Comparison of ENCODE assay signal across 11 mouse cellular contexts in genomic region chr2:79180782-79181181, GRCm38 (mm10).
DNase-seq lines count a peak whose midpoint lies in the region; ATAC-seq lines count a peak whose summit lies in the region.
"Had no signal": no experiment of that assay in that cellular context is flagged by ENCODE, and none has a peak within 500 bp of the region (broad histone marks: within the 10 kb centered on the region; RNA-seq: fewer than 3 reads in every experiment).

No protein-coding gene starts in this region.

- H3K9me3 ChIP-seq in hindbrain, embryonic 14.5 days (ENCODE audit: control insufficient read depth, low read length), result no peaks in the 10 kb centered on the region
- H3K9me3 ChIP-seq in hindbrain, embryonic 16.5 days (ENCODE audit: control insufficient read depth, low read length), result no peaks in the 10 kb centered on the region
- H3K9me3 ChIP-seq in forebrain, embryonic 12.5 days, result no peaks in the 10 kb centered on the region
- no peaks in the 10 kb centered on the region for H3K9me3 ChIP-seq in forebrain, embryonic 16.5 days (ENCODE audit: control insufficient read depth, low read length)
- H3K9me3 ChIP-seq: hindbrain, embryonic 12.5 days; limb, embryonic 15.5 days; neural tube, embryonic 15.5 days had no signal

- peaks cover 6% of the 10 kb centered on the region; the same call in 1 of the 2 replicates for H3K4me1 ChIP-seq in hindbrain, embryonic 14.5 days (replicated peaks; ENCODE audit: control insufficient read depth, insufficient read depth, low read length)
- H3K4me1 ChIP-seq in hindbrain, embryonic 16.5 days (ENCODE audit: control insufficient read depth, insufficient read depth, low read depth, low read length), result no peaks in the 10 kb centered on the region
- H3K4me1 ChIP-seq in forebrain, embryonic 12.5 days, result peaks cover 9% of the 10 kb centered on the region
- H3K4me1 ChIP-seq in forebrain, embryonic 16.5 days (replicated peaks; ENCODE audit: control insufficient read depth, insufficient read depth, low read length), result peaks cover 14% of the 10 kb centered on the region
- H3K4me1 ChIP-seq: hindbrain, embryonic 12.5 days had no signal

- H3K4me2 ChIP-seq in hindbrain, embryonic 14.5 days (replicated peaks), result no peak overlapping the region
- no peak overlapping the region for H3K4me2 ChIP-seq in hindbrain, embryonic 16.5 days (ENCODE audit: low read length)
- no peak overlapping the region for H3K4me2 ChIP-seq in forebrain, embryonic 12.5 days
- H3K4me2 ChIP-seq in forebrain, embryonic 16.5 days (ENCODE audit: low read length), result no peak overlapping the region
- H3K4me2 ChIP-seq: hindbrain, embryonic 12.5 days; limb, embryonic 15.5 days; neural tube, embryonic 15.5 days had no signal

- H3K4me3 ChIP-seq in hindbrain, embryonic 14.5 days (replicated peaks; ENCODE audit: low read length), result no peak overlapping the region
- H3K4me3 ChIP-seq in hindbrain, embryonic 16.5 days (ENCODE audit: low read length), result no peak overlapping the region
- H3K4me3 ChIP-seq in macrophage (ENCODE audit: inconsistent target), result no peak overlapping the region; the same call in 1 of the 2 replicates
- no peak overlapping the region for H3K4me3 ChIP-seq in forebrain, embryonic 12.5 days (replicated peaks)
- H3K4me3 ChIP-seq in forebrain, embryonic 16.5 days (replicated peaks; ENCODE audit: low read length), result no peak overlapping the region
- H3K4me3 ChIP-seq: hindbrain, embryonic 12.5 days; limb, embryonic 15.5 days; neural tube, embryonic 15.5 days had no signal

- H3K36me3 ChIP-seq in hindbrain, embryonic 14.5 days (replicated peaks; ENCODE audit: control insufficient read depth, insufficient read depth), result no peaks in the 10 kb centered on the region
- no peaks in the 10 kb centered on the region for H3K36me3 ChIP-seq in hindbrain, embryonic 16.5 days (ENCODE audit: control insufficient read depth, insufficient read depth, low read length)
- H3K36me3 ChIP-seq in macrophage (ENCODE audit: inconsistent target), result no peaks in the 10 kb centered on the region
- no peaks in the 10 kb centered on the region for H3K36me3 ChIP-seq in forebrain, embryonic 12.5 days (replicated peaks)
- no peaks in the 10 kb centered on the region for H3K36me3 ChIP-seq in forebrain, embryonic 16.5 days (ENCODE audit: control insufficient read depth, insufficient read depth)
- H3K36me3 ChIP-seq: hindbrain, embryonic 12.5 days; limb, embryonic 15.5 days; neural tube, embryonic 15.5 days had no signal

- H3K27ac ChIP-seq in hindbrain, embryonic 14.5 days, result peak overlapping the region; percentile 35; the same call in 1 of the 2 replicates
- no peak overlapping the region for H3K27ac ChIP-seq in hindbrain, embryonic 16.5 days (ENCODE audit: low read depth, low read length)
- H3K27ac ChIP-seq in macrophage, result peak overlapping the region; percentile 27
- H3K27ac ChIP-seq in forebrain, embryonic 12.5 days, result no peak overlapping the region
- H3K27ac ChIP-seq in forebrain, embryonic 16.5 days (ENCODE audit: low read length), result no peak overlapping the region
- H3K27ac ChIP-seq: hindbrain, embryonic 12.5 days; limb, embryonic 15.5 days; neural tube, embryonic 15.5 days had no signal

- no peak overlapping the region for H3K9ac ChIP-seq in hindbrain, embryonic 14.5 days
- no peak overlapping the region for H3K9ac ChIP-seq in hindbrain, embryonic 16.5 days (ENCODE audit: low read depth, low read length)
- H3K9ac ChIP-seq in forebrain, embryonic 12.5 days, result no peak overlapping the region
- H3K9ac ChIP-seq in forebrain, embryonic 16.5 days (replicated peaks; ENCODE audit: low read depth, low read length), result no peak overlapping the region
- H3K9ac ChIP-seq: hindbrain, embryonic 12.5 days; limb, embryonic 15.5 days; neural tube, embryonic 15.5 days had no signal

- no peaks in the 10 kb centered on the region for H3K79me2 ChIP-seq in macrophage (ENCODE audit: inconsistent target)

- 72% methylated on average over 7 of the region's 7 CpGs for WGBS in hindbrain, embryonic 14.5 days
- 66% methylated on average over 7 of the region's 7 CpGs for WGBS in hindbrain, embryonic 16.5 days
- 15% methylated on average over 7 of the region's 7 CpGs for WGBS in macrophage (ENCODE audit: missing documents)
- 63% methylated on average over 7 of the region's 7 CpGs for WGBS in forebrain, embryonic 12.5 days
- 59% methylated on average over 7 of the region's 7 CpGs for WGBS in forebrain, embryonic 16.5 days

- DNase-seq in hindbrain, embryonic 14.5 days (ENCODE audit: low spot score), result no peak
- DNase-seq in thymus, postnatal 25 days, result peak; percentile 29
- no peak for DNase-seq in thymus, adult 18-20 months

- H3K27me3 ChIP-seq in hindbrain, embryonic 14.5 days (ENCODE audit: control insufficient read depth, insufficient read depth, low read length), result no peaks in the 10 kb centered on the region
- no peaks in the 10 kb centered on the region for H3K27me3 ChIP-seq in hindbrain, embryonic 16.5 days (replicated peaks; ENCODE audit: control insufficient read depth, insufficient read depth, low read length)
- no peaks in the 10 kb centered on the region for H3K27me3 ChIP-seq in forebrain, embryonic 12.5 days
- H3K27me3 ChIP-seq in forebrain, embryonic 16.5 days (replicated peaks; ENCODE audit: control insufficient read depth, insufficient read depth, low read length), result no peaks in the 10 kb centered on the region
- H3K27me3 ChIP-seq: hindbrain, embryonic 12.5 days; limb, embryonic 15.5 days; neural tube, embryonic 15.5 days had no signal

- no peak for ATAC-seq in hindbrain, embryonic 14.5 days (ENCODE audit: low FRiP score)
- ATAC-seq in hindbrain, embryonic 16.5 days, result no peak
- ATAC-seq in forebrain, embryonic 12.5 days (ENCODE audit: low FRiP score), result no peak
- ATAC-seq in forebrain, embryonic 16.5 days, result no peak
- ATAC-seq: forebrain, embryonic 14.5 days had no signal

Comparison
In these comparisons a context has a peak if more than half of its experiments do, and no peak if none do; other contexts are left out.
1. H3K27ac ChIP-seq: peak in hindbrain, embryonic 14.5 days (single experiment) and macrophage (single experiment); none in hindbrain, embryonic 16.5 days (single experiment), forebrain, embryonic 12.5 days (single experiment) and forebrain, embryonic 16.5 days (single experiment).